Mouse (Mus musculus) heart, adult 8-10 months (tissue): ENCODE results near the gene Trmt2a. TPM values are rescaled to one million over a fixed set of nuclear protein-coding genes. Genes with fewer than 3 reads are reported as not detected.

Experiments
- DNase-seq: peaks from one replicate; pipeline ENCODE4 v3.0.0; 2022; ENCODE audit warnings: low spot score
- total RNA-seq, 4 experiments: library from RNA; stranded (reverse); gene quantifications; 2 replicates each; pipeline ENCODE4 v1.2.4; 2022

Trmt2a gene
- total RNA-seq = 10 to 100 TPM; 15.8 to 19.5 (median 17.7) TPM

- DNase-seq = peak; percentile 96
Measured at GRCm38 (mm10) chr16:18248433-18249363, at the start of gene Trmt2a, which contains the start of gene Ranbp1. Gene Trmt2a (plus strand): TSS chr16:18248679. Gene Ranbp1 (minus strand): TSS chr16:18248732.

DNA sequence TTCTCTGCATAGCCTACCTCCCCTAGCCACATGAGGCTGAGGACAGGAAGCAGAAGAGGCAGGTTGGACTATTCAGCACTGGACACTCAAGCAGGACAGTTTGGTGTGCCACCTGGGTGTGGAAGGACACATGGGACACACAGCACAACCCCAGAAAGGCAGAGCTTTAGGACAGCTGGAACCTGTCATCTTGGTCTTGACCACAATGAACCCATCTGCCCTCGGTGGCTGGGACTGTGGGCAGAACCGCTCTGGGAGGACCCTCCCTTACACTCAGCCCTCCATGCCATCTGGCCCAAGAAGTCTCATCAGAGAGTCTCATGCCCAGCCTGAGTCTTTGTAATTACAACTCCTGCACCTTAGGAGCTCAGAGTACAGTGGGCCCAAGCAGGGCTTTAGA, 48.4 kb upstream of the Trmt2a start:
- DNase-seq = no peak

- DNase-seq = no peak
Measured at GRCm38 (mm10) chr16:18201620-18202019, 46.9 kb upstream of the Trmt2a start.

GRCm38 (mm10) chr16:18202061-18202460, 46.4 kb upstream of the Trmt2a start:
- DNase-seq = no peak

GRCm38 (mm10) chr16:18203430-18204091, 44.9 kb upstream of the Trmt2a start:
- DNase-seq = no peak

DNA sequence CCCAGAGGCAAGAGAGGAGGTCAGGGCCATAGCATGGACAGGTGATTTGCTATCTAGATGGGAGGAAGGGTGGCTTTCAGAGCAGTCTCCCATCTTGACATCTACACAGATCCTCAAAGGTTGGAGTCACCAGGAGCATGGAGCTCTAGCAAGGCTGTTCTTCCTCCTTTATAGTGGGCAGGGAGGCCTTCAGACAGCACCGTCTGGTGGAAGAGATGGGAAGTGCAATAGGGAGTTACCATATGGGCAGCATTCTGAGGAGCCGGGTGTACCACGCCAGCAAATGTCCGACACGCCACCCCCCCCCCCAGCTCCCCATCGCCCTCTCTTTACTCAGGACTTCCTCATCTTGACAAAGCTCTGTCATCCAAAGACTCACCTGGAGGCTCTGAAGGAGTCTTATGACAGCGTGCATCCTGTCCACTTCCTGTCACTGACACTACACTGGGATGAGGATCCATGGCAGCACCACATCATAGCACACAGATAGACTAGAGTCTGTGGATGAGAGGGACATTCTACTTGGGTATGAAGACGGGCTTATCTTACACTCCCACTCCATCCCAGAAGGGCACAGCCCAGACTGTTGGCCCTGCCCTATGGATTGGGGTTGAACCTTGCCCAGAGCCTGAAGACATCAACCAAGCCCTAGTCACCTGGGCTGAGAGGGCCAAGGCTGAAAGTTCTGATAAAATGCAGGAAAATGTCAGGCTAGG, 37.6 kb upstream of the Trmt2a start:
- DNase-seq = peak; percentile 58

- DNase-seq = peak; percentile 77
Measured at GRCm38 (mm10) chr16:18211417-18212171, 36.9 kb upstream of the Trmt2a start.

- DNase-seq = no peak
Measured at GRCm38 (mm10) chr16:18213689-18214088, 34.8 kb upstream of the Trmt2a start.

DNA sequence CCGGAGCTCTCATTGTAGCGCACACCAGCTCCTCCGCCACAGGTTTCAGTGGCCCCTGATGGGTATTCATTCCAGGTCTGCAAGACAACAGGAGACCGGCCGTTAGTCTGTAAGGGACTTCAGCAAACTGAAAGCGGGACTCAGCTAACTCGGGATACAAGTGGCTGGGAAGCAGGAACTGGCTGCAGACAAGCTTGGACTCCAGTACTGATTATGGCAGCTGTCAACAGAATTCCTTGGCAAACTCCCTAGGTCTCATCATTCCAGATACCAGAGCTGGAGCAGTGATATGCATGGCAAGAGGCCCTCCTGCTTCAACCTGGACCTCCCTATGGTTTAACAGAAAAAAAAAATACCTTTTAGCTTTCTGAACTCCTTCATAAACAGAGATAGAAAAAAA, 33.6 kb upstream of the Trmt2a start:
- DNase-seq = no peak

GRCm38 (mm10) chr16:18217579-18217978, 30.9 kb upstream of the Trmt2a start, which contains the start of gene Ccdc188:
Gene Ccdc188 (plus strand): TSS chr16:18217879.
- DNase-seq = no peak

- no peak for DNase-seq
Measured at GRCm38 (mm10) chr16:18218580-18218996, 29.9 kb upstream of the Trmt2a start.

DNA sequence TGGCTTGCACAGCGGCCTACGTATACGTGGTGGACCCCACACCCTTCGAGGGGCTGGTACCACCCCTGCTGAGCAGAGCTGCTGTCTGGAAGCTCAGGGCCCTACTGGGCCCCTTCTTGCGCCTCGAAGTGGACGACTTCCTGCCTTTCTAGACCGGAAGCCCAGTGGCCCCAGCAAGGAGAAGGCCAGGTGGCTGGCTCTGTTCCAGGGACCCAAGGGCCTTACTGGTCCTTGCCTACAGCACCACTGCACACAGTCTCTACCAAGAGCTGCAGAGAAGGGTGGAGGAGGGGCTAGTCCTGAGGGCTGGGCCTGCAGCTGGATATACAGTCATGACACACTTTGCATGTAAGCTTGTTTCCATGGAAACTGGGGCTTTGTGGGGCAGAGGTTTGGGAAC, 28.5 kb upstream of the Trmt2a start:
- DNase-seq = no peak

DNA sequence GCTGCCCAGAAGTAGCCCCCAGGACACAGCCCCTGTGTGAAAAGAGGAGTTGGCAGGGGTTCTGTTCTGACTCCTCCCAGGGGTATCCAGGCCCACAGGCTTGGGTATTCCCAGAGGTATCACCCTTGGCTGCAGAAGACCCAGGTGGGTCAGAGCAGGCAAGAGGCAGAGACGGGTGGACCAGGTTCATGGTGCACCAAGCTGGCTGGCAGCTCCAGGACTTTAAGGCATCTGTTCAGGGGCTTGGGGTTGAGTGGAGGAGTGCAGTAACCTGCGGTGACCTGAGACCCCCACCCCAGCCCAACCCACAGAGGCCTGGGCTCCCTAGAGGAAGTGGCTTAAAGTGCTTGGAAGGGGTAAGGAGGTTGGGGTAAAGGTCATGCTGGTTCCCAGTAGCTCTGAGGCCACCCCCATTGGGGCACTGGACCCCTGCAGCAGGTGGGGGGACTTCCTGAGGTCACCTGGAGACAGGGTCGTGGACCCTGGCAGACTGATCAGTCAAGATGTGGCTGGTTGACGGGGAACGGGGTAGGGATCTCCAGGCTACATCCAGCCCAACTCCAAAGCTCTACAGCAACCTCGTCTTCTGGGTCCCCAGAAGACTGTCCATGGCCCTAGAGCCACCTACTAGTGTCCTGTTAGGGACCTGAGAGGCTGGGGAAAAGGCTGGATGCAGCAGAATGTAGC, 27.5 kb upstream of the Trmt2a start:
- no peak for DNase-seq

DNA sequence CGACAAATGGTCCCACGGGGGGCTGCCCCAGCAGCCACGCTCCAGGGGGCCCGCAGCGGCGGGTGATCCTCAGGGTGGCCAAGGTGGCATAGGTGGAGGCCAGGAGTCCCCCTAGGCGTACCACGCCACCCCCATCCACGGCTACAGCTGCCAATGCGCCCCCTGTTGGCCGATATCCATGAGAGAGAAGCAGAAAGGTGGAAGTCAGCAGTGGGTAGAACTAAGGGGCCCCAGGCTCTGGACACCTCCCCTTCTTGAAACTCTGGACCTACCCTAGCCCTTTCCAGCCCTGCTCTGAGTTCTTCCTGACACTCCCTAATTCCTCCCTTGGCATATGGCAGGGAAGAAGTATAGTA, 27.0 kb upstream of the Trmt2a start:
- no peak for DNase-seq

DNA sequence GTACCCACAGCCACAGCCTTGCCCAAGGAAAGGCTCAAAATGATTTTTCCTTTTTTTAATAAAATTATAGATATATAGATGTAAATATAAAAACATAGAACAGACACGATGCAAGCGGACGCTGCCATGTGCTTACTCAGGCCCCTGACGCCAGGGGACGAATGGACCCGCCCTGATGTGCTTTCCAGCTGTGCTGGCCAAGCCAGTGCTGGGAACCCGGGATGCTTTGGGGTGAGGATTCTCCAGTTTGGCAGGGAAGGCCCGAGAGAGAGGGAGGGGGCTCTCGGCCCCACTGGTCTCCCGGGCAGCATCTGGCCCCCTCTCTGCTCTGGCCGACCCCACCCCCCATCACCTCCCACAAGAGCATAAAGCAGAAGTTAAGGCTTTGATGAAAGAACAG, 26.3 kb upstream of the Trmt2a start:
- no peak for DNase-seq

- DNase-seq = no peak
Measured at GRCm38 (mm10) chr16:18227187-18227586, 21.3 kb upstream of the Trmt2a start.

DNA sequence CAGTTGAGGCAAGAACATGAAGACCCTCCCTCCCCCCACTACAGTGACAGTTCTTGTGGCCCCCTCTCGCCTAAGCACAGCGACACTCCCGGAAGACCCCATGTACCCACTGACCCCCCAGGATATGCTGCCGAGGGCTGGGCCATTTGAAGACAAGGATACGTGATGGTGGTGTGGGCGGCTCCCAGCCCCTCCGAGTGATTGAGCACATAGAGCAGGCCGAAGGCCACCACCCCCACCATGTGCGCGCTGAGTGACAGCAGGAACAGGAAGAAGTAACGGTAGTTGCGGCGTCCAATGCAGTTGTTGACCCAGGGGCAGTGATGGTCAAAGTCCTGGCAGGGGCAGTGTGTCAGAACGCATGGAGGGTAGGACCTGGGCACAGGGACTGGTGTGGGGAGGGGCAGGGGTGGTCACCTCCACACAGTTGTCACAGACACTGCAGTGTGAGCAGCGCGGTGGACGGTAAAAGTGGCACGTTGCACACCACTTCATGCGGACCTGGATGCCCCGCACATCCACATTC, 20.5 kb upstream of the Trmt2a start:
- DNase-seq = no peak

- no peak for DNase-seq
Measured at GRCm38 (mm10) chr16:18228856-18229255, 19.6 kb upstream of the Trmt2a start.

DNA sequence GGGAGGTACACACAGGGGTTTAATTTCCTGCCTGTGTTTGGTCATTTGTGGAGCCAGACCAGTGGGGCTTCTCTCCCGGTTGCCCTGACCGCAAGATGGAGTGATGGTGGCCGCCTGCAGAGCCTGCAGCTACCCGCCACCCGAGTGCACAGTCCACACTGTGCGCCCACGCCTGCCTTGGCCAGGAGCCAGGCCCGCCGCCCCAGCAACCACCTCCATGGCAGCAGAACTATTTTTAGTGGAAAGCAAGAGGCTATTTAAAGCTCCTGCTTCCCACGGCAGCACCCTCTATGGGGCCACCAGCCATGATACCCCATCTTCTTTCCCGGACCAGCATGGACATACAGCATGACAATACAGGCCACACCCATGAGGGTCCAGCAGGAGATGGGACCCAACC, 18.9 kb upstream of the Trmt2a start:
- DNase-seq = peak; percentile 42

GRCm38 (mm10) chr16:18230617-18231016, 17.9 kb upstream of the Trmt2a start:
- DNase-seq = no peak

GRCm38 (mm10) chr16:18231047-18231446, 17.4 kb upstream of the Trmt2a start:
- no peak for DNase-seq
